ENCODE assay signal across 8 mouse cellular contexts in the genomic region with DNA sequence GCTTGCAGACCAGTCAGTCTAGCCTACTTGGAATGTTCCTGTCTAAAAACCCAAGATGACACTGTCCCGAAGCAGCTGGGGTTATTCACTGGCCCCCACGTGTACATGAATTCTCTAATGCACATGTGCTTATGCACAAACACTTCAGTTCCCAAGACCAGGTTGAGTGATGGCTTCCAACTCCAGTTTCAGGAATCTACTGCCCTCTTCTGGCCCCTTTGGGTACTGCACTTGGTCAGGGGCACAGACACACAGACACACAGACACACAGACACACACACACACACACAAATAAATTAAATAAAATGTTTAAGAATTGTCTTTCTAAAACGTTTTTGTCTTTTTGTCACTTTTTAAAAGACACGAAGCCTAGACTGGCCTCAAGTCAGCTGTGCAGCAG.
DNase-seq lines count a peak whose midpoint lies in the region; ATAC-seq and TF ChIP-seq lines count a peak whose summit lies in the region.

No protein-coding gene starts in this region.

- TF ChIP-seq RAD21 in CH12.LX (IDR thresholded peaks at IDR 0.05; ENCODE audit: low read depth, low read length): peak; percentile 61

- H3K4me1 ChIP-seq in intestine, postnatal 0 days (replicated peaks; ENCODE audit: control insufficient read depth, insufficient read depth, low read length): no peaks in the 10 kb centered on the region
- H3K4me1 ChIP-seq in intestine, embryonic 15.5 days (replicated peaks): 0 out of 2 replicates have a peak, but pooled peaks cover 4% of the 10 kb centered on the region
- no peaks in the 10 kb centered on the region for H3K4me1 ChIP-seq in CH12.LX (ENCODE audit: control insufficient read depth in 1 of 2, insufficient read depth in 2 of 2)
- no peaks in the 10 kb centered on the region for H3K4me1 ChIP-seq in bone marrow, adult 2 months (ENCODE audit: control insufficient read depth, insufficient read depth, low read length)
- no peaks in the 10 kb centered on the region for H3K4me1 ChIP-seq in midbrain, embryonic 11.5 days (ENCODE audit: control insufficient read depth, insufficient read depth, low read length)

- H3K4me2 ChIP-seq in intestine, postnatal 0 days (replicated peaks; ENCODE audit: low read depth): no peak overlapping the region
- H3K4me2 ChIP-seq in intestine, embryonic 15.5 days (replicated peaks): no peak overlapping the region
- no peak overlapping the region for H3K4me2 ChIP-seq in CH12.LX (ENCODE audit: insufficient read depth, low read depth, poor library complexity, severe bottlenecking)
- no peak overlapping the region for H3K4me2 ChIP-seq in midbrain, embryonic 11.5 days

- in situ Hi-C loops in CH12.LX (cut with MboI; ENCODE audit: low pct_ligation_motif_present, low pct_unique_long_range_greater_than_20kb, low sequenced_read_pairs): no loop called here

- TF ChIP-seq EP300 in CH12.LX (IDR thresholded peaks at IDR 0.05; ENCODE audit: low read length): no peak

- H3K79me2 ChIP-seq in CH12.LX (replicated peaks; ENCODE audit: control insufficient read depth, extremely low read depth, insufficient read depth, poor library complexity, severe bottlenecking): no peaks in the 10 kb centered on the region

- TF ChIP-seq CTCF in intestine, postnatal 0 days (IDR thresholded peaks at IDR 0.05; ENCODE audit: low read depth): peak; percentile 73
- TF ChIP-seq CTCF in CH12.LX (conservative IDR thresholded peaks at IDR 0.05 in 1 of 2, IDR thresholded peaks at IDR 0.05 in 1 of 2; ENCODE audit: low read depth in 2 of 2, low read length in 2 of 2): peak; percentile 66 to 70
- TF ChIP-seq CTCF in bone marrow, adult 2 months (IDR thresholded peaks at IDR 0.05; ENCODE audit: control insufficient read depth, insufficient read depth, low read length): peak; percentile 57

- TF ChIP-seq POLR2A in CH12.LX (IDR thresholded peaks at IDR 0.05; ENCODE audit: low read depth, low read length): no peak
- no peak for TF ChIP-seq POLR2A in bone marrow, adult 2 months (IDR thresholded peaks at IDR 0.05; ENCODE audit: borderline replicate concordance, control insufficient read depth, low read depth, low read length)

- no peak overlapping the region for H3K9ac ChIP-seq in intestine, postnatal 0 days (ENCODE audit: low read depth, low read length)
- no peak overlapping the region for H3K9ac ChIP-seq in intestine, embryonic 15.5 days
- H3K9ac ChIP-seq in CH12.LX (ENCODE audit: insufficient read depth, low read depth): no peak overlapping the region
- no peak overlapping the region for H3K9ac ChIP-seq in midbrain, embryonic 11.5 days (ENCODE audit: low read length)

- dilution Hi-C loops in CH12.LX (cut with MboI; ENCODE audit: extremely low pct_ligation_motif_present, extremely low pct_unique_long_range_greater_than_20kb, low sequenced_read_pairs): no loop called here

- H3K27me3 ChIP-seq in intestine, postnatal 0 days (replicated peaks; ENCODE audit: control insufficient read depth, insufficient read depth, low read length): no peaks in the 10 kb centered on the region
- no peaks in the 10 kb centered on the region for H3K27me3 ChIP-seq in intestine, embryonic 15.5 days (replicated peaks)
- no peaks in the 10 kb centered on the region for H3K27me3 ChIP-seq in CH12.LX (replicated peaks)
- no peaks in the 10 kb centered on the region for H3K27me3 ChIP-seq in midbrain, embryonic 11.5 days (ENCODE audit: control insufficient read depth, insufficient read depth, low read length)

- H3K9me3 ChIP-seq in intestine, postnatal 0 days (ENCODE audit: control insufficient read depth): no peaks in the 10 kb centered on the region
- no peaks in the 10 kb centered on the region for H3K9me3 ChIP-seq in intestine, embryonic 15.5 days
- no peaks in the 10 kb centered on the region for H3K9me3 ChIP-seq in CH12.LX (replicated peaks; ENCODE audit: low read length)
- H3K9me3 ChIP-seq in midbrain, embryonic 11.5 days (ENCODE audit: control insufficient read depth, low read length): no peaks in the 10 kb centered on the region

- no peak for ATAC-seq in intestine, postnatal 0 days
- ATAC-seq in intestine, embryonic 15.5 days: no peak
- ATAC-seq in midbrain, embryonic 11.5 days (ENCODE audit: low FRiP score): no peak

- H3K36me3 ChIP-seq in intestine, postnatal 0 days (ENCODE audit: control insufficient read depth, insufficient read depth): no peaks in the 10 kb centered on the region
- H3K36me3 ChIP-seq in intestine, embryonic 15.5 days: no peaks in the 10 kb centered on the region
- no peaks in the 10 kb centered on the region for H3K36me3 ChIP-seq in CH12.LX (replicated peaks in 1 of 2; ENCODE audit: control insufficient read depth in 1 of 2, insufficient read depth in 1 of 2, low read length in 1 of 2)
- no peaks in the 10 kb centered on the region for H3K36me3 ChIP-seq in midbrain, embryonic 11.5 days (ENCODE audit: control insufficient read depth, insufficient read depth, low read length)

- DNase-seq in CH12.LX (ENCODE audit: extremely low read depth): peak; percentile 43
- peak; percentile 6 to 47 for DNase-seq in natural killer cell, adult 2 months (ENCODE audit: low spot score in 2 of 2)
- DNase-seq in urinary bladder, postnatal 14 days (ENCODE audit: low spot score): no peak
- no peak for DNase-seq in gastrocnemius, adult 8-10 months (ENCODE audit: low spot score in 2 of 2)
- DNase-seq in midbrain, embryonic 11.5 days (ENCODE audit: low spot score, missing footprints): no peak

- no peak overlapping the region for H3K27ac ChIP-seq in intestine, postnatal 0 days (ENCODE audit: low read depth, low read length)
- H3K27ac ChIP-seq in intestine, embryonic 15.5 days: no peak overlapping the region
- no peak overlapping the region for H3K27ac ChIP-seq in CH12.LX (ENCODE audit: insufficient read depth, low read depth)
- no peak overlapping the region for H3K27ac ChIP-seq in bone marrow, adult 2 months (ENCODE audit: control insufficient read depth, insufficient read depth, low read depth, low read length, poor library complexity)
- no peak overlapping the region for H3K27ac ChIP-seq in midbrain, embryonic 11.5 days (ENCODE audit: low read depth, low read length)

- 74% methylated on average over 4 of the region's 4 CpGs for WGBS in intestine, postnatal 0 days
- WGBS in intestine, embryonic 15.5 days: 81% methylated on average over 4 of the region's 4 CpGs
- 77% methylated on average over 4 of the region's 4 CpGs for WGBS in bone marrow, adult 2 months
- WGBS in midbrain, embryonic 11.5 days: 72% methylated on average over 4 of the region's 4 CpGs

- H3K4me3 ChIP-seq in intestine, postnatal 0 days (ENCODE audit: low read depth, low read length): no peak overlapping the region
- no peak overlapping the region for H3K4me3 ChIP-seq in intestine, embryonic 15.5 days (replicated peaks)
- no peak overlapping the region for H3K4me3 ChIP-seq in CH12.LX (replicated peaks in 1 of 3; ENCODE audit: low read depth in 2 of 3, low read length in 2 of 3, poor library complexity in 1 of 3)
- H3K4me3 ChIP-seq in bone marrow, adult 2 months (replicated peaks; ENCODE audit: control insufficient read depth, low read depth, low read length): no peak overlapping the region
- no peak overlapping the region for H3K4me3 ChIP-seq in midbrain, embryonic 11.5 days (ENCODE audit: low read depth, low read length)

TF ChIP-seq in CH12.LX, 34 proteins besides CTCF, POLR2A, EP300 and RAD21:
- TF ChIP-seq SMC3 (IDR thresholded peaks at IDR 0.05; ENCODE audit: low read depth, low read length): peak; percentile 59
- TF ChIP-seq USF2 (conservative IDR thresholded peaks at IDR 0.05; ENCODE audit: low read depth, low read length): no peak
- no peak for TF ChIP-seq MAX (IDR thresholded peaks at IDR 0.05; ENCODE audit: low read length)
- no peak for TF ChIP-seq E2F4 (IDR thresholded peaks at IDR 0.05; ENCODE audit: insufficient replicate concordance, low read depth, low read length)
- peak; percentile 3; the same call in 1 of the 2 replicates for TF ChIP-seq ZC3H11A (IDR thresholded peaks at IDR 0.05; ENCODE audit: low read depth, low read length)
- TF ChIP-seq CHD1 (IDR thresholded peaks at IDR 0.05; ENCODE audit: low read depth, low read length): no peak

Comparison
In these comparisons a context has a peak if more than half of its experiments do, and no peak if none do; other contexts are left out.
1. DNase-seq: peak in CH12.LX (single experiment) and natural killer cell, adult 2 months (2 of 2); none in urinary bladder, postnatal 14 days (single experiment), gastrocnemius, adult 8-10 months (0 of 2) and midbrain, embryonic 11.5 days (single experiment).
2. Peak in every context shown above with its lines, with median percentiles within 50 percentile points of each other: CTCF ChIP-seq.